Mouse (Mus musculus) MEL (cell line): ENCODE data around the gene Mta3. TPM values are rescaled to one million over a fixed set of nuclear protein-coding genes. Genes with fewer than 3 reads are reported as not detected.

Source experiments
- DNase-seq: peaks from one replicate; pipeline ENCODE4 v3.0.0; 2011; ENCODE audit warnings: low read depth, low spot score
- H3K27ac ChIP-seq: 2 replicates; pipeline ENCODE4 v1.5.1; 2012; ENCODE audit warnings: low read depth, mild to moderate bottlenecking, control low read depth, low read length, moderate library complexity; ENCODE audit not compliant: control insufficient read depth
- H3K27me3 ChIP-seq, 2 experiments: fragments of 150-350 bp in 1 of 2; sonication (generic) in 1 of 2; 2 replicates each; pipeline ENCODE4 v1.6.1; 2012; ENCODE audit warnings: low read length in 2 of 2, mild to moderate bottlenecking in 2 of 2, improper control_type of control experiment in 1 of 2, moderate library complexity in 1 of 2; ENCODE audit not compliant: insufficient read depth in 2 of 2, control insufficient read depth in 1 of 2
- H3K36me3 ChIP-seq, 2 experiments: 2 replicates each; pipeline ENCODE4 v1.6.1; 2012 to 2014; ENCODE audit warnings: low read length in 2 of 2, improper control_type of control experiment in 1 of 2, inconsistent platforms in 1 of 2, mild to moderate bottlenecking in 1 of 2; ENCODE audit not compliant: insufficient read depth in 2 of 2, control insufficient read depth in 1 of 2
- H3K4me1 ChIP-seq, 2 experiments: fragments of 150-350 bp in 1 of 2; sonication (generic) in 1 of 2; 2 replicates each; pipeline ENCODE4 v1.6.1; 2012; ENCODE audit warnings: low read length in 2 of 2, improper control_type of control experiment in 1 of 2, mild to moderate bottlenecking in 1 of 2; ENCODE audit not compliant: insufficient read depth in 2 of 2, control insufficient read depth in 1 of 2
- H3K4me3 ChIP-seq, 2 experiments: fragments of 150-350 bp in 1 of 2; sonication (generic) in 1 of 2; 2 replicates each; pipeline ENCODE4 v1.5.1; 2012; ENCODE audit warnings: low read depth in 2 of 2, low read length in 2 of 2, mild to moderate bottlenecking in 2 of 2, moderate library complexity in 2 of 2, control low read depth in 1 of 2, improper control_type of control experiment in 1 of 2; ENCODE audit not compliant: control insufficient read depth in 1 of 2, insufficient read depth in 1 of 2
- H3K79me2 ChIP-seq: 2 replicates; pipeline ENCODE4 v1.6.1; 2012; ENCODE audit warnings: mild to moderate bottlenecking, low read length, moderate library complexity; ENCODE audit not compliant: control insufficient read depth, poor library complexity, insufficient read depth
- H3K9ac ChIP-seq: 2 replicates; pipeline ENCODE4 v1.6.1; 2012; ENCODE audit warnings: low read depth, mild to moderate bottlenecking, control low read depth, low read length, moderate library complexity; ENCODE audit not compliant: control insufficient read depth, poor library complexity, severe bottlenecking
- H3K9me3 ChIP-seq: fragments of 150-350 bp; sonication (generic); replicated peaks from 2 replicates; pipeline ENCODE4 v1.6.1; 2012; ENCODE audit warnings: mild to moderate bottlenecking, low read length, improper control_type of control experiment, moderate library complexity; ENCODE audit not compliant: insufficient read depth
- BHLHE40 ChIP-seq: IDR thresholded peaks from 2 replicates; pipeline ENCODE4 v1.6.1; 2012; ENCODE audit warnings: low read depth, mild to moderate bottlenecking, inconsistent platforms, low read length, improper control_type of control experiment, borderline replicate concordance
- CTCF ChIP-seq, 3 experiments: IDR thresholded peaks in 2 of 3; conservative IDR thresholded peaks in 1 of 3; 2 replicates each; pipeline ENCODE4 v1.5.1; 2011 to 2012; ENCODE audit warnings: low read length in 3 of 3, low read depth in 2 of 3, mild to moderate bottlenecking in 2 of 3, improper control_type of control experiment in 1 of 3, inconsistent platforms in 1 of 3, mixed read lengths in 1 of 3, moderate library complexity in 1 of 3; ENCODE audit not compliant: control insufficient read depth in 1 of 3, insufficient read depth in 1 of 3, poor library complexity in 1 of 3, severe bottlenecking in 1 of 3
- E2F4 ChIP-seq: IDR thresholded peaks from 2 replicates; pipeline ENCODE4 v1.6.1; 2011; ENCODE audit warnings: low read depth, low read length, improper control_type of control experiment, borderline replicate concordance
- EP300 ChIP-seq, 2 experiments: IDR thresholded peaks; 2 replicates each; pipeline ENCODE4 v1.6.1; 2011; ENCODE audit warnings: improper control_type of control experiment in 2 of 2, low read length in 2 of 2, low read depth in 1 of 2, mild to moderate bottlenecking in 1 of 2
- ETS1 ChIP-seq: IDR thresholded peaks from 2 replicates; pipeline ENCODE4 v1.6.1; 2012; ENCODE audit warnings: low read depth, mild to moderate bottlenecking, inconsistent platforms, low read length, improper control_type of control experiment, moderate library complexity
- JUND ChIP-seq: IDR thresholded peaks from 2 replicates; pipeline ENCODE4 v1.6.1; 2011; ENCODE audit warnings: low read depth, mild to moderate bottlenecking, improper control_type of control experiment, low read length
- MAFK ChIP-seq: IDR thresholded peaks from 2 replicates; pipeline ENCODE4 v1.6.1; 2011; ENCODE audit warnings: low read depth, mild to moderate bottlenecking, low read length, improper control_type of control experiment, borderline replicate concordance
- MAZ ChIP-seq: IDR thresholded peaks from 2 replicates; pipeline ENCODE4 v1.6.1; 2012; ENCODE audit warnings: low read depth, mild to moderate bottlenecking, inconsistent platforms, low read length, improper control_type of control experiment
- MEF2A ChIP-seq: IDR thresholded peaks from 2 replicates; pipeline ENCODE4 v1.6.1; 2014; ENCODE audit warnings: low read depth, mild to moderate bottlenecking, inconsistent platforms, low read length, improper control_type of control experiment; ENCODE audit not compliant: poor library complexity, insufficient replicate concordance, severe bottlenecking; ENCODE audit errors: extremely low read depth
- POLR2A ChIP-seq, 2 experiments: IDR thresholded peaks; 2 replicates each; pipeline ENCODE4 v1.6.1; 2011 to 2012; ENCODE audit warnings: low read length in 2 of 2, mild to moderate bottlenecking in 2 of 2, control low read depth in 1 of 2, improper control_type of control experiment in 1 of 2, low read depth in 1 of 2, moderate library complexity in 1 of 2; ENCODE audit not compliant: control insufficient read depth in 1 of 2, insufficient read depth in 1 of 2, poor library complexity in 1 of 2
- POLR2AphosphoS2 ChIP-seq: IDR thresholded peaks from 2 replicates; pipeline ENCODE4 v1.6.1; 2011; ENCODE audit warnings: low read length, improper control_type of control experiment
- RAD21 ChIP-seq: IDR thresholded peaks from 2 replicates; pipeline ENCODE4 v1.6.1; 2011; ENCODE audit warnings: mild to moderate bottlenecking, low read depth, low read length, improper control_type of control experiment
- RCOR1 ChIP-seq: IDR thresholded peaks from 2 replicates; pipeline ENCODE4 v1.6.1; 2012; ENCODE audit warnings: low read depth, mild to moderate bottlenecking, inconsistent platforms, low read length, improper control_type of control experiment
- SMC3 ChIP-seq: IDR thresholded peaks from 2 replicates; pipeline ENCODE4 v1.6.1; 2011; ENCODE audit warnings: low read depth, low read length, improper control_type of control experiment
- USF2 ChIP-seq, 2 experiments: IDR thresholded peaks; 2 replicates each; pipeline ENCODE4 v1.6.1; 2011 to 2012; ENCODE audit warnings: improper control_type of control experiment in 2 of 2, low read length in 2 of 2, borderline replicate concordance in 1 of 2, inconsistent platforms in 1 of 2, low read depth in 1 of 2, mild to moderate bottlenecking in 1 of 2; ENCODE audit not compliant: insufficient read depth in 1 of 2
- ZMIZ1 ChIP-seq: IDR thresholded peaks from 2 replicates; pipeline ENCODE4 v1.6.1; 2012; ENCODE audit warnings: low read depth, mild to moderate bottlenecking, inconsistent platforms, low read length, improper control_type of control experiment, moderate library complexity
- polyA plus RNA-seq, 2 experiments: library from polyadenylated mRNA; stranded (reverse) in 1 of 2; unstranded in 1 of 2; fragments of >175 nt in 1 of 2; fragments of >200 nt in 1 of 2; gene quantifications; 2 replicates each; pipeline versions ENCODE4 v1.2.1 to v1.2.4; 2012; ENCODE audit warnings: low replicate concordance in 2 of 2, low read depth in 1 of 2; ENCODE audit not compliant: insufficient read length in 2 of 2, insufficient read depth in 1 of 2, missing spikeins in 1 of 2
- total RNA-seq: library from RNA; depleted of rRNA; stranded (reverse); fragments of 300-350 nt; gene quantifications from 2 replicates; pipeline ENCODE4 v1.2.3, GENCODE M21; 2012

Gene Mta3
- total and polyA plus RNA-seq, 3 experiments = 28.8 to 58.2 TPM; not detected in 1

DNA sequence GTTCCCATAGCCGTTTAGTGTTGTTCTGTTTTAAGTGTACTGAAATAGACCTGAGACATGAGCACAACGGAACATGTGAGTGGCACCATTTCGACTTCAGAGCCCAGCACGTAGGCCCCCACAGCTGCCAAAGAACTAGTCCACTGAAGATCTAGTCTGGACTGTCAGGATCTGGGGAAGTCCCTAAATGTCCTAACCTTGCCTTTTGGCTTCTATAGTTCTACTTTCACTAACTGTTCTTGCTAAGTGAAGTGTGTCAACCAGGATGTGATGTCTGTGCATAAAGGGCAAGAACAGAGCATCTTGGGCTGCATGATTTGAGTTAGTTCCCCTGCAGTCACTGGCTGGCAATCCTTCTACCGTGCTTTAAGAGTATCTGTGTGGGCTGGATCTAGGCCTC, 144.9 kb downstream of the Mta3 start:
- Histone ChIP-seq H3K4me3 (no peak overlapping the region), H3K36me3 (peaks cover 0 to 12% of the 10 kb centered on the region in 2 experiments; a peak in 2 of 4 replicates), H3K27me3 (no peaks in the 10 kb centered on the region), H3K79me2 (no peaks in the 10 kb centered on the region), H3K27ac (no peak overlapping the region), H3K4me1 (peaks cover 10 to 26% of the 10 kb centered on the region in 2 experiments), H3K9ac (no peak overlapping the region), H3K9me3 (no peaks in the 10 kb centered on the region)
- TF ChIP-seq ETS1 (no peak), POLR2AphosphoS2 (no peak), MAZ (no peak), ZMIZ1 (no peak), RCOR1 (no peak), USF2 (IDR thresholded peaks at IDR 0.05; ENCODE audit: borderline replicate concordance in 1 of 2, insufficient read depth in 1 of 2, low read depth in 1 of 2, low read length in 2 of 2) (no peak)
- no peak for DNase-seq

DNA sequence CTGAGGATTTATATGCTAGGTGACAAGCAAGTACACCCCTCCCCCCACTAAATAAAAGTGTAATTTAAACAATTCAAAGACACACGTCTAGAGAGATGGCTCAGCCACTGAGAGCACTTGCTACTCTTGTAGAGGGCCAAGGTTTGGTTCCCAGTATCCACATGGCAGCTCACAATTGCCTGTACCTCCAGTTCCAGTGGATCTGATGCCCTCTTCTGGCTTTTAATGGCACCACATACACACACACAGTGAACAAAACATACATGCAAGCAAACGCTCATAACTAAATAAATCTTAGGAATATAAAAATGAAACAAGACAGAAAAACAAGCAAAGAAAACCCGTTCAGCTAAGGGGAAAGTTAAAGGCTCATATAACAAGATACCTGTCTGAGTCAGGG, 147.9 kb downstream of the Mta3 start:
- H3K9ac ChIP-seq = no peak overlapping the region

DNA sequence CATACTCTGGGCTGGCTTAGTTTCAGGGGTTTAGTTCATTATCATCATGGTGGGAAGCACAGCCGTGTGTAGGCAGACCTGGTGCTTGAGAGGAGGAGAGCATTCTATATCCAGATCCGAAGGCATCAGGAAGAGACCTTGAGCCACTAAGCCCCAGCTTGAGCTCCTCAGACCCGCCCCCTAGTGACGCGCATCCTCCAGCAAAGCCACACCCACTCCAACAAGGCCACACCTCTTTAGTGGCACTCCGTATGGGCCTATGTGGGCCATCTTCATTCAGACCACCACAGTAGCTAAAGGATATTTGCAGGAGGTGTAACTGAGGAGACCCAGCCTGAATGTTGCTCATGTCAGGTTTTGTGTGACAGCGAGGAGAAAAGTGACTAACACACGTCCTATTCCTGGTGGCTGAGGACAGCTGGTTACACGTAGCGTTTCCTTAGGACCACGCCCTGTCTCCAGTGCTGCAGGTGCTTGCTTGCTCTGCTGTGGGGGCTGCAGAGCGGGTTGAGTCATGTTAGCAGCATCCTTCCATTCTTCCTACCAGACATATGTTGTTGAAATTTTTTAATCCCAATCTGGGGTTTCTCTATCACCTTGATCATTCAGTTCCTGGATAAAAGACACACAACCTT, 148.4 kb downstream of the Mta3 start:
- H3K4me3 ChIP-seq = no peak overlapping the region; a peak in 1 of 4 replicates
- H3K79me2 ChIP-seq = no peaks in the 10 kb centered on the region
- no peaks in the 10 kb centered on the region for H3K9me3 ChIP-seq
- H3K4me1 ChIP-seq = peaks cover 11 to 16% of the 10 kb centered on the region in 2 experiments
- H3K27ac ChIP-seq = no peak overlapping the region
- H3K9ac ChIP-seq = no peak overlapping the region
- peaks cover 0 to 14% of the 10 kb centered on the region in 2 experiments; a peak in 2 of 4 replicates for H3K36me3 ChIP-seq
- peak; percentile 72 for DNase-seq
- TF ChIP-seq POLR2A (IDR thresholded peaks at IDR 0.05; ENCODE audit: control insufficient read depth in 1 of 2, insufficient read depth in 1 of 2, low read depth in 1 of 2, low read length in 2 of 2, poor library complexity in 1 of 2) (no peak), MAFK (no peak), E2F4 (no peak), MEF2A (no peak), ZMIZ1 (no peak), JUND (no peak)
- H3K27me3 ChIP-seq = no peaks in the 10 kb centered on the region

More for the DNA sequence above, 147.9 kb downstream of the Mta3 start:
- peaks cover 0 to 11% of the 10 kb centered on the region in 2 experiments; a peak in 2 of 4 replicates for H3K36me3 ChIP-seq
- DNase-seq = peak; percentile 50
- H3K27ac ChIP-seq = no peak overlapping the region
- no peaks in the 10 kb centered on the region for H3K79me2 ChIP-seq
- no peak overlapping the region for H3K4me3 ChIP-seq
- TF ChIP-seq EP300 (IDR thresholded peaks at IDR 0.05; ENCODE audit: low read depth in 1 of 2, low read length in 2 of 2) = no peak
- TF ChIP-seq CTCF (IDR thresholded peaks at IDR 0.05 in 2 of 3, conservative IDR thresholded peaks at IDR 0.05 in 1 of 3; ENCODE audit: control insufficient read depth in 1 of 3, insufficient read depth in 1 of 3, low read depth in 2 of 3, low read length in 3 of 3, poor library complexity in 1 of 3, severe bottlenecking in 1 of 3) = peak in 2 of 3 experiments; percentile 5 to 27; a peak in 2 of 6 replicates
- peak; percentile 35 for TF ChIP-seq RAD21
- no peak for TF ChIP-seq BHLHE40
- TF ChIP-seq MAFK = no peak
- peak; percentile 29; the same call in 1 of the 2 replicates for TF ChIP-seq SMC3
- no peaks in the 10 kb centered on the region for H3K27me3 ChIP-seq
- H3K4me1 ChIP-seq = peaks cover 6 to 16% of the 10 kb centered on the region in 2 experiments
- H3K9me3 ChIP-seq = no peaks in the 10 kb centered on the region
